Mouse (Mus musculus) megakaryocyte-erythroid progenitor cell, adult 5-6 weeks (primary cell): ENCODE results near the gene Dpep3. TPM values are rescaled to one million over a fixed set of nuclear protein-coding genes. Genes with fewer than 3 reads are reported as not detected.

Experiments
- ATAC-seq: replicated peaks from 2 replicates; pipeline ENCODE4 v1.8.0; 2016; ENCODE audit warnings: mild to moderate bottlenecking, inconsistent platforms; ENCODE audit not compliant: severe bottlenecking, poor library complexity, low FRiP score, low TSS enrichment
- total RNA-seq, 2 experiments: library from RNA; stranded (forward) in 1 of 2; stranded (reverse) in 1 of 2; fragments of 200-1000, 215-1000 nt in 1 of 2; fragments of >200 nt in 1 of 2; fragmentation: Nextera tagmentation in 1 of 2; gene quantifications; 2 replicates each; pipeline ENCODE4 v1.2.3; 2014 to 2017

The Dpep3 gene
- total RNA-seq, 2 experiments from 2014 or later: not detected

DNA sequence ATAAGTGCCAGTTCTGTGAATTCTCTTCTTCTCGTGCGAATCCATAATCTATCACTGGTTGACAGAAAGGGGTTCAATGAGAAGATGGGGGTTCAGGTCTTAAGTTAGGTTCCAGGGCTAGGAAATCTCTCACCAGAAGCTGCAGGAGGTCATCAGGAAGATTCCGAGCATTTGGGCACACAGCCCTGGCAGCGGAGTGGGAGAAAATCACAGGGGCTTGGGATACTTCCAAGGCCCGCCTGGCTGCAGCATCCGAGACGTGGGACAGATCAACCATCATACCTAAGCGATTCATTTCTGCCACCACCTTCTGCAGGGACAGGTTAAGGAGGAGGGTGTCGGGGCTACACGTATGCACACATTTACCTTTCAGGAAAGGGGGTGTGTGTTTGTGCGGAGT lies 9.3 kb upstream of the Dpep3 start:
- ATAC-seq: no peak

DNA sequence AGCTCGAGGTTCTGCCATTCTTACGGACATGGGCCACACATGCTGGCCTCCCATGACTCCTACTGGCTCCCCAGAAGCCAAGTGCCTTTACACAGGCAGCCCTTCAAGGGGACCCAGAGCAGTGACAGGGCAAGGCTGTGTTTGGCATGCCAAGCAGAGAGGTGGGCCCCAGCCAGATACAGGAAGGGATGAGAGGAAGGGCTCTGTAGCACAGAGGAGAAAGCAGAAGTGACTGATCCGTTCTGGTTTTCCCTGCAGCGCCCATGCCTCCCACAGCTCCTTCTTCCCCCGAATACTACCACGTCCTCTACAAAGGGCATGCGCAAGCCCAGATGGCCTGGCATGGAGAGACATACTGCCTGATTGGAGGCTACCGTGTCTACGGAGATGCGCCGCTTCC lies 4.2 kb upstream of the Dpep3 start:
- ATAC-seq: peak; percentile 40; the same call in 1 of the 2 replicates

DNA sequence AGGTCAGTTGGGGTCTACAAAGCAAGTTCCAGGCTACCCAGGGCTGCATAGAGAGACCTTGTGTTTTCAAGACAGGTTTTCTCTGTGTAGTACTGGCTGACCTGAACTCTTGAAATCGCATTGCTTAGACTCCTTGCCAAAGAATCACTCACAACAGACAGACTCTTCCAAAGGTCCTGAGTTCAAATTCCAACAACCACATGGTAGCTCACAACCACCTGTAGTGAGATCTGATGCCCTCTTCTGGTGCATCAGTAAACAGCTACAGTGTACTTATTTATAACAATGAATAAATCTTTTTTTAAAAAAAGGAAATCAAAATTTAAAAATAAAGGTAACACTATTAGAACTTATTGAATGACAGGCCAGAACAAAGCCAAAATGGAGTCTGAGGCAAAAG lies 1.9 kb upstream of the Dpep3 start:
- no peak for ATAC-seq

DNA sequence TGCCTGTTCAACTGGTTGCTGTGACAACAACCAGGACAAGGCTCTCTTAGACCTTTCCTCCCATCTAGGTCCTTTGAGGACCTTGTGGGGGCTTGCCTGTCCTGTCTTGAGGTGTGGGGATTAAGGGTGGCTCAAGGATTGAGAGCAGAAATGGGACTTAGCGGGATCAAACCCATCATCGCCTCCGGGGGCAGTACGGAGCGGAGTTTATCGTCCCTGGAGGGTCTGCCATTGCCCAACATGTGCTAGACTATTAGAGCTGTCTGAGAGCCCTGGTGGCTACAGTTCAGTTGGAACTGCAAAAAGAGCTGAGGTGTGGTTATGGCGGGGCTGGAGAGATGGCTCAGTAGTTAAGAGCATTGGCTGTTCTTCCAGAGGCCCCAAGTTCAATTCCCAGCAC lies 3.9 kb downstream of the Dpep3 start:
- ATAC-seq: 0 out of 2 replicates have a peak, but pooled peaks have one; percentile 21

DNA sequence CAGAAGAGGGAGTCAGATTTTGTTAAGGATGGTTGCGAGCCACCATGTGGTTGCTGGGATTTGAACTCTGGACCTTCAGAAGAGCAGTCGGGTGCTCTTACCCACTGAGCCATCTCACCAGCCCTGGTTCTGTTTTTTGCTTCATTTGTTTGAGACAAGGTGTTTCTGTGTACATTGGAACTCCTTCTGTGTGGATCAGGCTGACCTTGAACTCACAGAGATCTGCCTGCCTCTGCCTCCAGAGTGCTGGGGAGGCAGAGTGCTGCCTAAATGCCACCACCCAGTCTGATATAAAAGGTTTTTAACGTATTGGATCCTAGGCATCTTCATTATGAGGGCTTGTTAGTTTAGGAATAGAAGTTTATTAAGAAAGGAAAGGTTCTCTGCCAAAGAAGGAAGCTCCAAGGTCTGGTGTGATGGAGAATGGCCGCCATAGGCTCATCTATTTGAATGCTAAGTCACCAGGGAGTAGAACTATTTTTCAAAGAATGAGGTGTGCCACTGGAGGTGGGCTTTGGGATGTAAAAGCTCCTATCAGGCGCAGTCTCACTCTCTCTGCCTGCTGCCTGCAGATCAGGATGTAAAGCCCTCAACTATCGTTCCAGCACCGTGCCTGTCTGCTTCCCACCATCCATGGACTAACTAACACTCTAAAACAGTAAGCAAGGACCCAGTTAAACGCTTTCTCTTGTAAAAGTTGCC lies 8.1 kb downstream of the Dpep3 start:
- no peak for ATAC-seq

DNA sequence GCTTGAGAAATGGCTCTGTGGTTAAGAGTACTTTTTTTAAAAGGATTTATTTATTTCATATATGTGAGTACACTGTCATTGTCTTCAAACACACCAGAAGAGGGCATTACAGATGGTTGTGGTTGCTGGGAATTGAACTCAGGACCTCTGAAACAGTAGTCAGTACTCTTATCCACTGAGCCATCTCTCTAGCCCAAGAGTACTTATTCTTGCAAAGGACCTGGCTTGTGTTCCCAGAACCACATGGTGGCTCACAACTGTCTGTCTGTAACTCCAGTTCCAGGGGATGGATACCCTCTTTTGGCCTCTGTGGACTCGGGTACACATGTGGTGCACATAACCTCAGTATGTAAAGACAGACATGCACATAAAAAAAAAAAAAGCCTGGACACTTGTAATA lies 9.9 kb downstream of the Dpep3 start:
- ATAC-seq: no peak

DNA sequence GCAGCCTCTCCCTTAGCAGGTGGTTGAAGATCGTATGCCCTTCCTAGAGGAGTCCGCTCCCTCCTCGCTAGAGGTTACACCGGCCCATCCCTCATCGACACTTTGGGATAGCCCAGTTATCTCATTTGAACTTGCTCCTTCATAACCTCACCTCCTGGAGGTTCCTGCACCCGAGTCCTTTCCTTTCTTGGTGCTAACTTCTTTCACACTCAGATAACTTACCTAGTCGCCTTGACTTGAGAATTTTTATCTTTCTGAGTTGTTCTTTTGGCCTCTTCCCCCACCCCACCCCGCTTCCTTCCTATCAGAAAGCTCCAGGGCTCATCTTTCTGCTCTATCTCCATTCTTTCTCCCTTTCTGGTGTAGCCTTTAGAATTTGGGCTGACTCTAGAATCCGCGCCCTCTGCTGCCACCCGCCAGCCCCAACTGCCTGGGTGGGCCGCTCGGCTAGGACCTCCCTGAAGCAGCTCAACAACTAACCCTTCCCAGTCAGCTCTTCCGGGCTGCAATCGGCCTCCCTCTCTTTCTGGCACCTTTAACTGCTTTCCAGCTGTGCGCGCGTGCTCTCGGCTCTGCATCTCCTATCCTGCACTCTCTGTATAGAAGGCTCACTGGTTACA lies 12.4 kb downstream of the Dpep3 start:
- peak; percentile 76 for ATAC-seq

DNA sequence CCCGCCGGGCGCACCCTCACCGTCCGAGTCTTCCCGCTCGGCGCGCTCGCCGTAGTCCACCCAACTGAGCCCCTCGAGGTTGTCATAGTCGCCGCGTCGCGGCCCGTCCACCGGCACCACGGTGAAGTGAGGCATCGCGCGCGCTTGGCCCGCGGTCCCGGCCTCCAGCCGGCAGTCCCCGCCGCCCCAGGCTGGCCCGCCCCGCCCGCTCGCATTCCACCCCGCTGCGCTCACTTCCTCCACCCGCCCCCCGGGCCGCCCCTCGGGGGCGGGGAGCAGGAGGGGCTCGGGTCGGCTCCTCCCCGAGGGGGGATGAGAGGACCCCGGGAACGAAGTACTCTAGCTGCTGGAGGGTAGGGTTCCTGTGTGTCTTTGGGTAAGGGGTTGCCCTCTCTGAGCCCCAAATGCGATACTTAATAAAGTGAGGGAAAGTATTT lies 13.3 kb downstream of the Dpep3 start, which contains the start of gene Slc12a4:
Gene Slc12a4 (minus strand): TSS at position 193 of the 437 bp plus-strand sequence.
- ATAC-seq: no peak

DNA sequence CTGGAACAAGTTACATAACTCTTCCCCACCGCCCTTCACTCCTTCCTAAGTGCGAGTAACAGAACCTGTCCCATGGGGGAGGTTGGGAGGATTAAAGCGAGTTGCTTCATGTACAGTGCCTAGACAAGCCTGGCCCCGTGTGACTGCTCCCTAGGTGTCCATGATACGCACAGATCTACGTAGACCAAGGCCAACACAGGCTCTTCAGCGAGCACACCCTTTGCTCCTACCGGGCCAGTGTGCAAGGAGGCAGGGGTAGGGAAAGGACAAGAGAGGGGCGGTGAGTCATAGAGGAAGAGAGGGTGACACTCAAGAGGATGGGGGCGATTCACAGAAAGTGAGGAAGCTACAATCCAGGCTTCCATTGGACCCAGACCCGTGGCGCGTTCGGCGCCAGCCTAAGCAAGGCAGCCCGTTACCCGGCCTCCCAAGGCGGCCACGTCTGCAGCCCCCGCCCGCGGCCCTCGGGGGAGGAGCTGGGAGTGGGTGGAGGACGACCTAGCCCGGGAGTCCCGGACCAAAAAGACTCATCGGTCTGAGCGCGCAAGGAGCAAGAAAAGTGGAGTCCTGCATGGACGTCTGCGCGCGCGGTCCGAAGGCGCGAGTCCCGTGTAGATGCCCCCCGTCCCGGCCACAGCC lies 13.8 kb downstream of the Dpep3 start:
- ATAC-seq: no peak

DNA sequence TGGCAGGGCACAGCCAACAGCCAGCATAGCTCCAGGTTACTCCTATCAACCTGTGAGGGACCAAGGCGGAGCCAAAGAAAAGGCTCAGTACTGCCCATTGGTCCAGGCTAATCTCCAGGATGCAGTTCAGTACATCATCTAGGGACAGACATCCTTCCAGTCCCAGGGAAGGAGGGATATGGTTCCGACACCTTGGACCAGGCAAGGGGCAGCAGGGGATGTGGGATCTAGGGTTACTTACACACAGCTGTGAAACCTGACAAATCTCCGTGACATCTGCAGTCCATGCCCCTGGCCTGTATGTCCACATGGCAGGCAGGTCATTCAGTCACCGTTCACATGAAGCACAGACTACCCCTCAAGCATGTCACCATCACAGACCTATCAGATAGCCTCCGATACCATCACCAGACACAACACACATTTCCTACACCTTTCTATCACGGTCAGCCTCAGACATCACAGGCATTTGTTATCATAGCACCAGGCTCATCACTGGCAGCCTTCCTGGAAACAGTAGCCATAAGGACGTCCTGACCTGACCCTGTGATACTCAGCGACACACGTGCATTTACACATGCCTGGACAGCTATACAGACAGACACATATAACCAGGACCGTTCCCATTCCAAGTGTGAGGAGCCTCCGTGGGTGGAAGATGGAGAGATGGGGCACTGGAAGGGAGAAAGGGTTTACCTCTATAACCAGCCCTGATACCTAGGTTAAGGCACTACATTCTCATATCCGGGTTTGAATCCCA lies 14.5 kb downstream of the Dpep3 start:
- 0 out of 2 replicates have a peak, but pooled peaks have one; percentile 11 for ATAC-seq

DNA sequence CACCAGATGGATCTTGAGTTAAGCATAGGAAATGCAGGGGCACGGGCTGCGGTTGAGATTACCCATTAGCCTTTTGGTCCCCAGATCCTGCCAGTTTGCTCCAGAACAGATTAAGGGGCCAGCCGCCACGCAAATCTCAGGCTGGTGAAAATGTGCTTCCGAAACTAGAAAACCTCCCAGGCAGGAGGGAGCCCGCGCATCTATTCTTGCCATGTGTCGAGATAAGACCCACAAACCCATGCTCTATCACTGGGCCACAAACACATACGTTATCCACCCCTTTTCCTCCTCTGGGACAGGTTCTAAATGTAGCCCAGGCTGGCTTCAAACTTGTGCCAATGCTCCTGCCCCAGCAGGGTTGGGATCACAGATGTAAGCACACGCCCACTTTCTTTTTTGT lies 17.7 kb downstream of the Dpep3 start:
- peak; percentile 60 for ATAC-seq

DNA sequence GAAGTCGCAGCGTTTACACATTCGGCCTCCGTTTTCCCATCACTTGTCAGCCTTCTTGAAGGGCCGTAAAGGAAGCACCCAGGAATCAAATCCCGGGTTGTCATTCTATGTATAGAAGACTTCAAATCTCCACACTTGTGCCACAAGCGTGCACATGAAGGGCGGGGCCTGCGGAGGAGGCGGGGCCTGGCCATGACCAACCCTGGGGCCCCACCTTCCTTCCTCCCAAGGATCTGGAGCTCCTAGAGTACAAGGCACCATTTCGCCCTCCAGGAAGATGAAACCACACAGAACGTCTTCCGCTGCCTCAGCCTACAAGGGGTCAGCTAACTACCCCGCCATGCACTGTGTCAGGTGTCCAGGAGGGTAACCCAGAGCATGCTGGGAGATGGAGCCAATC lies 18.1 kb downstream of the Dpep3 start:
- peak; percentile 2; the same call in 1 of the 2 replicates for ATAC-seq

DNA sequence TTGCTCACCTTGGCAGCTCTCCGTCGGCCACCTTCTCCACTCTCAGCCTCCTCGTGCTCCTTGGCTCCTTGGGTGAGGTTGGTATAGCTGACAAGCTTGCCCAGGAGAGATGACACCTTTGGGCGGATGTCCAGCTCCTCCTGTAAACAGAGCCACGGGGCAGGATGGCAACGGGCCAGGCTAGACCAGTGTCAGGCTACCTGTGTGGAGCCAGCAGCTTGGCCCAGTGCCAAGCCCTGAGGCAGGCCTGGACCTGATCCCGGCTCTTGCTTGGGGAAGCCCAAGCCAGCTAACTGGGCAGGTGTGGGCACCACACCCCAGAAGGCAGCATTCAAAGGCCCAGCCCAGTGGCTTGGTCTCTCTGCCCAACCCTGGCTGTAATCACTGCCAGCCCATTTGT lies 19.9 kb downstream of the Dpep3 start:
- ATAC-seq: no peak

DNA sequence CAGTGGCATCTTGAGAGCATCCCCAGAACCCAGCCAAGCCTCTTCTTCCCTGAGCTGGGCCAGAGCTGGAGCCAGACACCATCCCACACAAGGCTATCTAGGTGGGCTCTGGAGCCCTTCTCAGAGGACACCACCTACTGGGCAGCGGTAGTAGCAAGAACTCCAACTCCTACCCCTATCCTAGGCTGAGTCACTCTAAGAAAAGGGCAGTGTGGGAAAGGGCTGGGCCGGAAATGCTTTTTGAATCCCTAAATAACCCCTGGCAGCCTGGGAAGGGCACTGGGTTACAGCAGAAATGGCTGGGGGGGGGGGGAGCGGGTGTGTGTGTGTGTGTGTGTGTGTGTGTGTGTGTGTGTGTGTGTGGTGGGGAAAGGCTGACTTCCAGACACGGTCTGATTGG lies 21.4 kb downstream of the Dpep3 start:
- no peak for ATAC-seq

DNA sequence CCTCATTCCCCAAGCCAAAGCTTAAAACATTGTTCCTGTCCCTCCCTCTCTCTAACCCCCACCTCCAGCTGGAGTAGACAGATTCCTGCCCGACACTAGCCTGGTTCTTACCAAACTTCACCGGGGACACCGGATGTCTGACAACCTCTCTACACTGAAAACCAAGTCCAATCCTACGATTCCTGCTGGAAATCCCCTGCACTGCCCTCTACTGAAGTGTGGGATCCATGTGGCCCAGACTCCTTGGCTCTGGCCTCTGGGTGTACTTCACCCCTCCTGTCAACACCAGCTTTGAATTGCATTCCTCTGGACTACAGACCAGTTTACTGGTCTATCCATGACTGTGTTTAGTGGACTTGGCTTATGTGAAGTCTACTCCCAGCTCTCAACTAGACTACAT lies 22.7 kb downstream of the Dpep3 start:
- no peak for ATAC-seq

DNA sequence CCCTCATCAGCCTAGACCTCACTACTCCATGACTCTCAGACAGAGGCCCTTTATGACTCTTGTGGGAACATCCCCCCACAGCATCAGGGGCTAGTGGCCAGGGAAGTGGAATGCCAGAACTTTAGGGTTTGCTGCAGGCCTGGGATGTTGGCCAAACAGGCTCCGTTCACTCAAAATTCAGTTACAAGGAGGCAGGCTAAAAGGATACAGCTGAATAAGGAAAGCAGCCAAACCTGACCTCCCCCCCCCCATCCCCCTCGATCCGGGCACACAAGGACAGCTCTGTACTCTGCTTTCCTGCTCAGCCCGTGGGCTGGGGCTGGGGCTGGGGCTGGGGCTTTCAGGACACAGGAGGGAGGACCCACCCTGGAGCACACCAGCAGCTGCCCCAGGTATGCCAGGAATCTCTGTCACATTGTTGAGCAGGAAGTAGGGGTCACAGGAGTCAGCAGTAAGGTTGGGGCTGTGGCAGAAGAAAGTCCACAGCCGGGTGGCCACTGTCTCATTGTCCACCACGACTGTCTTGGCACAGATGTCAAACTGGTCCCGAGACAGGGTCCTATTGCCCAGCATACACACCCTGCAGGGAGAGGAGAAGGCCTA lies 28.1 kb downstream of the Dpep3 start:
- no peak for ATAC-seq

DNA sequence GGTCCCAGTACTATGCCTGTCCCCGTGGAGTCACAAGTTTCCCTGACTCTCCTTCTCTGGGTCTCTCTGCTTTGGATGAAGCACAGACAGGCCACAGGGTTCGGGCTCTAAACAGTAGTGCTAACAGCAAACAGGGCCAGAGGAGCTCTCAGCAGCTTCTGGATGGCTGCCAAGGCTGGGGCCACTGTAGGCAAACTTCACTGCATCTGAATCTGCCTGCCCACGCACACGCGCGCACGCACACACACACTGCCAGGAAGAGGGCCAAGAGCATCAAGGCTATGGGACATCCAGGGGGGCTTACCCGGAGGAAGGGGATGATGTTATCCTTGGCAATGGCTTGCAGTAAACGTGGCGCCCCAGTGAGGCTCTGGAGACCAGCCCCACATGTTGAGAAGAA lies 29.9 kb downstream of the Dpep3 start:
- no peak for ATAC-seq

DNA sequence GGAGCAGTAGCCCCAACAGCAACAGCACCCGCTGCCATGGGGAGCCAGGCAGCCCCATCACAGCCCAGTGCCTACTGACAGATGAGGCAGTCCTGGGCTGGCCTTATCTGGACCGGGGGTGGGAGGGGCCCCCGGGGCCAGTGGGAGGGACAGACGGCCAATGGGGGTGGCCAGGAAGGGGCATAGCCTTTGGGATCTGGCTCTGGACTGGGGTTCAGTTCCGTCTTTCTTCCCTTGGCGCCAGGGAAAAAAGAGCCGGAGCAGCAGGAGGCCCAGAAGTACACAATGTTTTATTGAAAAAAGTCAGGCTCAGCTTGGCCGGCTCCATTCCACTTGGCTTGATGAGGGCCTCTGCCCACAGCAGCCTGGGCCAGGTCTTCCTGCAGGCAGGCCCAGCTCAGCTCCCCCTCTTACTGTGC lies 35.9 kb downstream of the Dpep3 start, which contains the start of gene Lcat:
Gene Lcat (minus strand): TSS at position 62 of the 419 bp plus-strand sequence.
- ATAC-seq: no peak

DNA sequence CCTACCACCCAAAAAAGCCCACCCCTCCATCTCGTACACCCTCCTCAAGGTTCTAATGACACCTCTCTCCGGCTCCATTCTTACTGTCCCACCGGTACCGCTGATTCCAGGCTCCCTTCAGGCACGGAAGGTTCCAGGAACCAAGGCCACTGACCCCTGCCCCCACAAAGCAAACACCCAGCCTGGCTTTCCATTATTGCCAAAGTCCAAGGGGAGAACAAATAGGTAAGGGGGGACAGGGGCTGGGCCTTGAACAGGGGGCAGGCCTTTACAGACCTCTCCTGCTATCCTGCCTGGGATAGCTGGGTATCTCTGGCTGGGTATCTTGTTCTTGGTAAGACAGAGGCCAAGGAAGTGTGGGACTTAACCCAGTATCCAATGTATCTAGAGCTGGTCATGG lies 36.7 kb downstream of the Dpep3 start:
- ATAC-seq: no peak
